Mouse (Mus musculus) ES-E14 (cell line): ENCODE measurements at regions not wholly inside any gene's neighbourhood (a gene's known extent, or its start where the extent isn't known, plus 50 kb on each side); places are given as distances from the start of the nearest gene placed in this dataset.
A peak's percentile ranks its signal among the peaks of the same experiment; 100 is the strongest.
"Not testable (repeated sequence)": the region's sequence is repeated elsewhere in the genome, so short reads cannot be mapped to it uniquely, and the experiment has no call there.

ENCODE experiments used
- DNase-seq: peaks from one replicate; pipeline ENCODE4 v3.0.0-alpha.2; 2013; ENCODE audit warnings: low read depth, low spot score
- H3K27ac ChIP-seq: 2 replicates; pipeline ENCODE4 v1.5.1; 2012; ENCODE audit warnings: low read depth, mild to moderate bottlenecking, low read length, moderate library complexity, mixed read lengths; ENCODE audit not compliant: poor library complexity, insufficient read depth, severe bottlenecking
- H3K36me3 ChIP-seq: 2 replicates; pipeline ENCODE4 v1.6.1; 2012; ENCODE audit warnings: mild to moderate bottlenecking, low read length, moderate library complexity, mixed read lengths; ENCODE audit not compliant: control insufficient read depth, poor library complexity, insufficient read depth, severe bottlenecking
- H3K4me1 ChIP-seq, 2 experiments: fragments of 150-350 bp in 1 of 2; sonication (generic) in 1 of 2; 2 replicates each; pipeline ENCODE4 v1.6.1; 2012; ENCODE audit warnings: low read length in 2 of 2, mild to moderate bottlenecking in 1 of 2, mixed read lengths in 1 of 2; ENCODE audit not compliant: control insufficient read depth in 2 of 2, insufficient read depth in 2 of 2, poor library complexity in 1 of 2
- H3K4me3 ChIP-seq, 2 experiments: fragments of 150-350 bp in 1 of 2; sonication (generic) in 1 of 2; 2 replicates each; pipeline ENCODE4 v1.5.1; 2012; ENCODE audit warnings: low read length in 2 of 2, low read depth in 1 of 2, mild to moderate bottlenecking in 1 of 2, mixed read lengths in 1 of 2; ENCODE audit not compliant: insufficient read depth in 1 of 2, poor library complexity in 1 of 2, severe bottlenecking in 1 of 2
- H3K9ac ChIP-seq: 2 replicates; pipeline ENCODE4 v1.6.1; 2012; ENCODE audit warnings: low read depth, mild to moderate bottlenecking, low read length, mixed read lengths; ENCODE audit not compliant: poor library complexity, insufficient read depth, severe bottlenecking
- H3K9me3 ChIP-seq: fragments of 150-350 bp; sonication (generic); 2 replicates; pipeline ENCODE4 v1.6.1; 2012; ENCODE audit warnings: low read depth, mild to moderate bottlenecking, low read length; ENCODE audit not compliant: control insufficient read depth, insufficient read depth
- CHD2 ChIP-seq: IDR thresholded peaks from 2 replicates; pipeline ENCODE4 v1.6.1; 2014; ENCODE audit warnings: mild to moderate bottlenecking, low read depth, low read length, inconsistent platforms
- HCFC1 ChIP-seq: IDR thresholded peaks from 2 replicates; pipeline ENCODE4 v1.6.1; 2012; ENCODE audit warnings: low read length, inconsistent platforms, borderline replicate concordance; ENCODE audit not compliant: insufficient read depth
- MAFK ChIP-seq: IDR thresholded peaks from 2 replicates; pipeline ENCODE4 v1.6.1; 2014; ENCODE audit warnings: mild to moderate bottlenecking, low read depth, low read length, inconsistent platforms; ENCODE audit not compliant: insufficient read depth
- ZC3H11A ChIP-seq: IDR thresholded peaks from 2 replicates; pipeline ENCODE4 v1.6.1; 2012; ENCODE audit warnings: low read depth, mild to moderate bottlenecking, inconsistent platforms, low read length, borderline replicate concordance
- ZNF384 ChIP-seq: IDR thresholded peaks from 2 replicates; pipeline ENCODE4 v1.6.1; 2012; ENCODE audit warnings: low read depth, low read length, inconsistent platforms
- in situ Hi-C, 2 experiments: fragments of 600-800 bp; cut with MboI; formaldehyde crosslinking; loops; one replicate each; pipeline ENCODE4 v1.15.1; 2025; ENCODE audit warnings: low sequenced_read_pairs in 2 of 2, inconsistent platforms in 1 of 2; ENCODE audit not compliant: unreplicated experiment in 2 of 2

GRCm38 (mm10) chr11:40159161-40159560 is 535.8 kb downstream of the Mat2b start:
- not testable (repeated sequence) for H3K9ac ChIP-seq, H3K4me3 ChIP-seq, H3K36me3 ChIP-seq, H3K4me1 ChIP-seq, H3K9me3 ChIP-seq, H3K27ac ChIP-seq
- DNase-seq, result peak; percentile 13
- in situ Hi-C loops, result loop anchor here in 1 of 2 experiments (10.0 kb wide), 1 partner anchor 574 kb away; no protein-coding TSS in a partner anchor

- H3K4me3 ChIP-seq, result no peak overlapping the region
- H3K9ac ChIP-seq, result no peak overlapping the region
- TF ChIP-seq MAFK, result no peak
- no peak for TF ChIP-seq ZNF384
- TF ChIP-seq CHD2, result no peak
- no peak for TF ChIP-seq HCFC1
- TF ChIP-seq ZC3H11A, result 0 out of 2 replicates have a peak, but pooled peaks have one; percentile 7
- DNase-seq, result peak; percentile 22
- H3K9me3 ChIP-seq, result no peaks in the 10 kb centered on the region
- no peaks in the 10 kb centered on the region for H3K4me1 ChIP-seq
- in situ Hi-C loops, result loop anchor here in 1 of 2 experiments (25.0 kb wide), 1 partner anchor 562 kb away; no protein-coding TSS in a partner anchor
- H3K27ac ChIP-seq, result no peak overlapping the region
- no peaks in the 10 kb centered on the region for H3K36me3 ChIP-seq
These were observed 545.7 kb downstream of the Mat2b start for GRCm38 (mm10) chr11:40149312-40149711.

GRCm38 (mm10) chr11:40137803-40138202 is 557.2 kb downstream of the Mat2b start:
- Histone ChIP-seq H3K9me3 (no peaks in the 10 kb centered on the region), H3K36me3 (no peaks in the 10 kb centered on the region), H3K4me1 (no peaks in the 10 kb centered on the region), H3K27ac (no peak overlapping the region), H3K4me3 (no peak overlapping the region), H3K9ac (no peak overlapping the region)
- in situ Hi-C loops, result loop anchor here in 1 of 2 experiments (25.0 kb wide), 1 partner anchor 551 kb away; no protein-coding TSS in a partner anchor
- DNase-seq, result no peak
- TF ChIP-seq MAFK (no peak), CHD2 (no peak), ZNF384 (no peak), HCFC1 (no peak), ZC3H11A (no peak)

GRCm38 (mm10) chr11:40102613-40103012 is 592.4 kb downstream of the Mat2b start:
- Histone ChIP-seq H3K9me3 (no peaks in the 10 kb centered on the region), H3K4me1 (no peaks in the 10 kb centered on the region), H3K4me3 (no peak overlapping the region), H3K36me3 (no peaks in the 10 kb centered on the region), H3K9ac (no peak overlapping the region), H3K27ac (no peak overlapping the region)
- no peak for DNase-seq
- in situ Hi-C loops, result no loop called here
- TF ChIP-seq ZC3H11A (no peak), HCFC1 (no peak), MAFK (no peak), ZNF384 (no peak), CHD2 (no peak)

GRCm38 (mm10) chr11:40074317-40074716 is 620.7 kb downstream of the Mat2b start:
- Histone ChIP-seq H3K9me3 (no peaks in the 10 kb centered on the region), H3K27ac (no peak overlapping the region), H3K4me1 (no peaks in the 10 kb centered on the region), H3K36me3 (no peaks in the 10 kb centered on the region), H3K9ac (no peak overlapping the region), H3K4me3 (no peak overlapping the region)
- no peak for DNase-seq
- in situ Hi-C loops, result no loop called here
- no peak for TF ChIP-seq CHD2
- TF ChIP-seq HCFC1, result no peak
- no peak for TF ChIP-seq ZC3H11A
- no peak for TF ChIP-seq MAFK
- no peak for TF ChIP-seq ZNF384
